9 mouse cellular contexts compared by ENCODE assay signal in the genomic region with DNA sequence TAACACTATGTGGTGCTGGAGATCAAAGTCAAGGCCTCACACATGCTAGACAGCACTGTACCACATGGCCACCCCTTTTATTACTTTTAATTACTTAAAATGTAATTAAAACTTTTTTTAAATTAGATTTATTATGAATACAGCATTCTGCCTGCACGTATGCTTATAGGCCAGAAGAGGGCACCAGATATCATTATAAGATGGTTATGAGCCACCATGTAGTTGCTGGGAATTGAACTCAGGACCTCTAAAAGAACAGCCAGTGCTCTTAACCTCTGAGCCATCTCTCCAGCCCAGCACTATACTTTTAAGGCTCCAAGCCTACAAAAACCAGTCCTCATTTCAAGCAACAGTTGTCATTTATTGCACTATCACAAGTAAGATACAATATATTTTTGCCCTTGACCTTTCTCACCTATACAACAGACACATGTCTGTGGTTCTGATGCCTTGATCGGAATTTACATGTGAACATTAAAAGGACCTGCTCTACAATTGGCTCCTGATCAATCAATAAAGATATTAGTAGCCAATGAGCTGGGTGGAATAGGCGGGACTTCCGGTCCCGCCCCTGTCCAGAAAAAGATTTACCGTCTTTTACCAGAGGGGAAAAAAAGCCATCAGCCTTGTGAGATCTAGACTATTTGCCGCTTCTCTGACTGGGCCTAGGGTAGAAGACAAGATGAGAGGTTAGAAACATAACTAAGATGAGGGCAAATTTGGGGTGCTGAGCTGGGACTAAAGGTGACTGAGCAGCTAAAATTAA. TPM values are rescaled to one million over a fixed set of nuclear protein-coding genes. Genes with fewer than 3 reads are reported as not detected.
A peak's percentile ranks its signal among the peaks of the same experiment; 100 is the strongest.
DNase-seq lines count a peak whose midpoint lies in the region; ATAC-seq and TF ChIP-seq lines count a peak whose summit lies in the region.
"Had no signal": no experiment of that assay in that cellular context is flagged by ENCODE, and none has a peak within 500 bp of the region (broad histone marks: within the 10 kb centered on the region; RNA-seq: fewer than 3 reads in every experiment).

No protein-coding gene starts in this region.

- H3K36me3 ChIP-seq in lung, embryonic 15.5 days, result no peaks in the 10 kb centered on the region
- no peaks in the 10 kb centered on the region for H3K36me3 ChIP-seq in embryonic facial prominence, embryonic 10.5 days (replicated peaks)
- no peaks in the 10 kb centered on the region for H3K36me3 ChIP-seq in hindbrain, postnatal 0 days (ENCODE audit: insufficient read depth, low read length)
- H3K36me3 ChIP-seq in stomach, postnatal 0 days (ENCODE audit: control insufficient read depth, insufficient read depth, low read length), result no peaks in the 10 kb centered on the region

- 0 out of 2 replicates have a peak, but pooled peaks cover 4% of the 10 kb centered on the region for H3K4me1 ChIP-seq in lung, embryonic 15.5 days
- no peaks in the 10 kb centered on the region for H3K4me1 ChIP-seq in embryonic facial prominence, embryonic 10.5 days
- H3K4me1 ChIP-seq in hindbrain, postnatal 0 days (ENCODE audit: insufficient read depth, low read length), result no peaks in the 10 kb centered on the region
- H3K4me1 ChIP-seq in stomach, postnatal 0 days (replicated peaks; ENCODE audit: control insufficient read depth, insufficient read depth), result no peaks in the 10 kb centered on the region

- H3K9ac ChIP-seq in lung, embryonic 15.5 days, result no peak overlapping the region
- no peak overlapping the region for H3K9ac ChIP-seq in hindbrain, postnatal 0 days (replicated peaks; ENCODE audit: low read length)
- no peak overlapping the region for H3K9ac ChIP-seq in stomach, postnatal 0 days (ENCODE audit: low read length)

- H3K4me2 ChIP-seq in lung, embryonic 15.5 days, result peak overlapping the region; percentile 16; the same call in 1 of the 2 replicates
- peak overlapping the region; percentile 13; the same call in 1 of the 2 replicates for H3K4me2 ChIP-seq in hindbrain, postnatal 0 days (ENCODE audit: low read depth, low read length)
- no peak overlapping the region for H3K4me2 ChIP-seq in stomach, postnatal 0 days (replicated peaks; ENCODE audit: low read depth)

- no peaks in the 10 kb centered on the region for H3K9me3 ChIP-seq in lung, embryonic 15.5 days
- no peaks in the 10 kb centered on the region for H3K9me3 ChIP-seq in embryonic facial prominence, embryonic 10.5 days
- no peaks in the 10 kb centered on the region for H3K9me3 ChIP-seq in hindbrain, postnatal 0 days (ENCODE audit: low read length)
- no peaks in the 10 kb centered on the region for H3K9me3 ChIP-seq in stomach, postnatal 0 days (ENCODE audit: control insufficient read depth, low read length)

- no peak overlapping the region for H3K27ac ChIP-seq in lung, embryonic 15.5 days
- no peak overlapping the region for H3K27ac ChIP-seq in embryonic facial prominence, embryonic 10.5 days (replicated peaks)
- no peak overlapping the region for H3K27ac ChIP-seq in hindbrain, postnatal 0 days
- no peak overlapping the region for H3K27ac ChIP-seq in stomach, postnatal 0 days (replicated peaks)

- ATAC-seq in lung, embryonic 15.5 days (ENCODE audit: borderline replicate concordance, extremely low read depth, low FRiP score, low TSS enrichment), result no peak
- 0 out of 2 replicates have a peak, but pooled peaks have one; percentile 9 for ATAC-seq in hindbrain, postnatal 0 days
- ATAC-seq in stomach, postnatal 0 days (ENCODE audit: low FRiP score, low TSS enrichment), result no peak

- no peak for TF ChIP-seq EP300 in stomach, postnatal 0 days (optimal IDR thresholded peaks at IDR 0.05)

- H3K4me3 ChIP-seq in lung, embryonic 15.5 days, result peak overlapping the region; percentile 15; the same call in 1 of the 2 replicates
- peak overlapping the region; percentile 48 for H3K4me3 ChIP-seq in embryonic facial prominence, embryonic 10.5 days
- no peak overlapping the region for H3K4me3 ChIP-seq in hindbrain, postnatal 0 days (ENCODE audit: low read length)
- no peak overlapping the region for H3K4me3 ChIP-seq in stomach, postnatal 0 days (ENCODE audit: low read depth, low read length)

- no peaks in the 10 kb centered on the region for H3K27me3 ChIP-seq in lung, embryonic 15.5 days
- no peaks in the 10 kb centered on the region for H3K27me3 ChIP-seq in embryonic facial prominence, embryonic 10.5 days (replicated peaks; ENCODE audit: low read depth, poor library complexity, severe bottlenecking)
- H3K27me3 ChIP-seq in hindbrain, postnatal 0 days (ENCODE audit: insufficient read depth, low read length), result no peaks in the 10 kb centered on the region
- no peaks in the 10 kb centered on the region for H3K27me3 ChIP-seq in stomach, postnatal 0 days (ENCODE audit: control insufficient read depth, insufficient read depth, low read length)

- 28% methylated on average over 7 of the region's 7 CpGs for WGBS in lung, embryonic 15.5 days
- 22% methylated on average over 7 of the region's 7 CpGs for WGBS in embryonic facial prominence, embryonic 10.5 days
- 27% methylated on average over 7 of the region's 7 CpGs for WGBS in hindbrain, postnatal 0 days
- WGBS in stomach, postnatal 0 days, result 27% methylated on average over 7 of the region's 7 CpGs

- no peak for DNase-seq in lung, postnatal 10 days
- DNase-seq in embryonic facial prominence, embryonic 10.5 days (ENCODE audit: low spot score), result peak; percentile 72
- DNase-seq in hindbrain, postnatal 0 days (ENCODE audit: low spot score), result peak; percentile 58
- DNase-seq in stomach, postnatal 0 days (ENCODE audit: low spot score), result peak; percentile 21
- no peak for DNase-seq in cerebellum, adult 11 months
- DNase-seq in thymus, adult 18-20 months, result no peak
- DNase-seq: adrenal gland, postnatal 10 days; kidney, postnatal 25 days had no signal

- TF ChIP-seq CTCF in hindbrain, postnatal 0 days (IDR thresholded peaks at IDR 0.05; ENCODE audit: low read depth), result no peak
- TF ChIP-seq CTCF in stomach, postnatal 0 days (IDR thresholded peaks at IDR 0.05; ENCODE audit: low read depth), result peak; percentile 40

RNA-seq across cellular contexts. Expression of a gene that starts 4.6 kb away (rescaled TPM):
- 60.5 and 61.1 TPM in 2 replicates for polyA plus RNA-seq in lung, embryonic 15.5 days (2015; fragmentation: Nextera tagmentation; extraction: Ambion mirVana)
- polyA plus RNA-seq in embryonic facial prominence, embryonic 10.5 days (2016; fragmentation: Nextera tagmentation; extraction: Ambion mirVana), result 83.6 and 94.9 TPM in 2 replicates
- total RNA-seq in hindbrain, postnatal 0 days (2014; rRNA removed), result 46.7 and 58.0 TPM in 2 replicates
- 32.9 and 33.9 TPM in 2 replicates for polyA plus RNA-seq in hindbrain, postnatal 0 days (2015; fragmentation: Nextera tagmentation; extraction: Ambion mirVana)
- 13.8 and 14.3 TPM in 2 replicates for polyA plus RNA-seq in stomach, postnatal 0 days (2015; fragmentation: Nextera tagmentation; extraction: Ambion mirVana)

RNA-seq across cellular contexts. Expression of a gene that starts 5.5 kb away (rescaled TPM):
- 44.1 and 44.2 TPM in 2 replicates for polyA plus RNA-seq in lung, embryonic 15.5 days (2015; fragmentation: Nextera tagmentation; extraction: Ambion mirVana)
- polyA plus RNA-seq in embryonic facial prominence, embryonic 10.5 days (2016; fragmentation: Nextera tagmentation; extraction: Ambion mirVana), result 46.9 and 51.7 TPM in 2 replicates
- 10.6 and 14.4 TPM in 2 replicates for total RNA-seq in hindbrain, postnatal 0 days (2014; rRNA removed)
- 29.9 and 31.1 TPM in 2 replicates for polyA plus RNA-seq in hindbrain, postnatal 0 days (2015; fragmentation: Nextera tagmentation; extraction: Ambion mirVana)
- 17.3 and 18.2 TPM in 2 replicates for polyA plus RNA-seq in stomach, postnatal 0 days (2015; fragmentation: Nextera tagmentation; extraction: Ambion mirVana)

Comparison
In these comparisons a context has a peak if more than half of its experiments do, and no peak if none do; other contexts are left out.
1. H3K4me3 ChIP-seq: peak in lung, embryonic 15.5 days (single experiment) and embryonic facial prominence, embryonic 10.5 days (single experiment); none in hindbrain, postnatal 0 days (single experiment) and stomach, postnatal 0 days (single experiment).
2. DNase-seq: peak in embryonic facial prominence, embryonic 10.5 days (single experiment), hindbrain, postnatal 0 days (single experiment) and stomach, postnatal 0 days (single experiment); none in lung, postnatal 10 days (single experiment), cerebellum, adult 11 months (single experiment) and thymus, adult 18-20 months (0 of 2).